Mouse (Mus musculus) ES-Bruce4 (cell line): ENCODE measurements around the gene Dcaf17.

Experiments used
- CTCF ChIP-seq: IDR thresholded peaks from one replicate; pipeline ENCODE4 v1.8.1; 2011; ENCODE audit warnings: low read depth, low read length
- EP300 ChIP-seq: IDR thresholded peaks from 2 replicates; pipeline ENCODE4 v1.6.1; 2011; ENCODE audit warnings: low read depth, low read length; ENCODE audit not compliant: insufficient read depth
- POLR2A ChIP-seq: IDR thresholded peaks from one replicate; pipeline ENCODE4 v1.8.1; 2011; ENCODE audit warnings: low read length; ENCODE audit not compliant: insufficient read depth

GRCm38 (mm10) chr2:71147816-71148215 lies 92.7 kb downstream of the Dcaf17 start:
- no peak for TF ChIP-seq POLR2A
- TF ChIP-seq CTCF = no peak
- no peak for TF ChIP-seq EP300
